Mouse (Mus musculus) heart, embryonic 11.5 days (tissue): Measurements from ENCODE around the gene Per3. TPM values are rescaled to one million over a fixed set of nuclear protein-coding genes. Genes with fewer than 3 reads are reported as not detected.

Experiments
- ATAC-seq: fragments of 200-750 bp; cut with Nextera tagmentation; replicated peaks from 2 replicates; pipeline ENCODE4 v1.8.0; 2017; ENCODE audit warnings: moderate library complexity; ENCODE audit not compliant: insufficient number of reproducible peaks, low FRiP score, low TSS enrichment
- H3K27ac ChIP-seq: fragments of 300-500 bp; sonication (generic); 2 replicates; pipeline ENCODE4 v1.5.1; 2014; ENCODE audit warnings: mild to moderate bottlenecking, low read depth, low read length
- H3K27me3 ChIP-seq: fragments of 300-500 bp; sonication (generic); 2 replicates; pipeline ENCODE4 v1.6.1; 2014; ENCODE audit warnings: mild to moderate bottlenecking, low read length, mixed read lengths; ENCODE audit not compliant: control insufficient read depth, insufficient read depth
- H3K36me3 ChIP-seq: fragments of 300-500 bp; sonication (generic); 2 replicates; pipeline ENCODE4 v1.6.1; 2014; ENCODE audit warnings: mild to moderate bottlenecking, low read length, moderate library complexity, mixed read lengths; ENCODE audit not compliant: control insufficient read depth, insufficient read depth
- H3K4me1 ChIP-seq: fragments of 300-500 bp; sonication (generic); 2 replicates; pipeline ENCODE4 v1.6.1; 2014; ENCODE audit warnings: low read length; ENCODE audit not compliant: control insufficient read depth, insufficient read depth
- H3K4me2 ChIP-seq: fragments of 300-500 bp; sonication (generic); 2 replicates; pipeline ENCODE4 v1.6.1; 2014; ENCODE audit warnings: mild to moderate bottlenecking, moderate library complexity
- H3K4me3 ChIP-seq: fragments of 300-500 bp; sonication (generic); 2 replicates; pipeline ENCODE4 v1.5.1; 2014; ENCODE audit warnings: low read depth, low read length
- H3K9ac ChIP-seq: fragments of 300-500 bp; sonication (generic); 2 replicates; pipeline ENCODE4 v1.6.1; 2014; ENCODE audit warnings: mild to moderate bottlenecking, low read depth, low read length, moderate library complexity
- H3K9me3 ChIP-seq: fragments of 300-500 bp; sonication (generic); replicated peaks from 2 replicates; pipeline ENCODE4 v1.6.1; 2016; ENCODE audit warnings: low read length; ENCODE audit not compliant: control insufficient read depth
- WGBS: fragments of 180-500 bp; shearing (Covaris S2); extraction: QIAGEN DNeasy Blood & Tissue Kit; methylation state at CpG from one replicate; pipeline ENCODE4 v1.1.7; 2014; ENCODE audit not compliant: insufficient replicate concordance; 5-methylcytosine and 5-hydroxymethylcytosine counted together
- polyA plus RNA-seq: library from polyadenylated mRNA; unstranded; fragments of >200 nt; fragmentation: Nextera tagmentation; extraction: Ambion mirVana; gene quantifications from 2 replicates; pipeline ENCODE4 v1.2.1, GENCODE M21; 2014

Gene Per3
- polyA plus RNA-seq, 1 experiment from 2014 or later, result 6.7 TPM

DNA sequence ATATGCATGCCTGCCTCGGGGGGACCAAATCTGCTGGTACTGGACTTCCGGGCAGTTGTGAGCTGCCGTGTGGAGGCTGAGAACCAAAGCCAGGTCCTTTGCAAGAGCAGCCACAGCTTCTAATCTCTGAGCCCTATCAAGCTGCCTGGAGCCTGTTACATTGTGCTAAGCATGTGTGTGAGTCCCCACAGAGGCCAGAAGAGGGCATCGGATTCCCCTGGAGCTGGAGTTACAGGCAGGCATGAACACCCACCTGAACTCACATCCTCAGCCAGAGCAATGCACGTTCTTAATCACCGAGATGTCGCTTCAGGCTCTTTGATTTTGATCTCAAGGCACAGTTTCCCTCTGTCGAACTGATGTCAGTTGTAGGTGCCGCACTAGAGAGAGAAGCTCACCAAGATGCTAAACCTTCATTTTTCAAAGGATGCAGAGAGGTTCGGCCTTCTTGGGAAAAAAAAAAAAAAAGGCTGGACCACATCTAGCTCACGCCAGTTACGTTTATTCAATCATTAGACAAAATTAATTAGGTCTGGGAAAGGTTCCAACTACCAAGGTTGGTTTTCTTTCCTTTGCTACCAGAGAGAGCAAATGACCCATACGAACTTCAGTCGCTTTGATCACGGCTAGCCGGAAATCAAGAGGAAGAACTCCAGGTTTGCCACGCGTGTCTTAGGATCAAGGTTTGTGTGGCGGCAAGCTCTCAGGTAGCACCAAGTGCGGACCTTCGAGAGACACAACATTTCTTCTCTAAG, 66.1 kb downstream of the Per3 start:
- no peaks in the 10 kb centered on the region for H3K36me3 ChIP-seq
- no peak for ATAC-seq
- no peak overlapping the region for H3K27ac ChIP-seq
- no peaks in the 10 kb centered on the region for H3K9me3 ChIP-seq
- no peak overlapping the region for H3K4me3 ChIP-seq
- WGBS, result 87% methylated on average over 21 of the region's 21 CpGs
- H3K9ac ChIP-seq, result no peak overlapping the region
- no peak overlapping the region for H3K4me2 ChIP-seq
- no peaks in the 10 kb centered on the region for H3K4me1 ChIP-seq
- H3K27me3 ChIP-seq, result no peaks in the 10 kb centered on the region

DNA sequence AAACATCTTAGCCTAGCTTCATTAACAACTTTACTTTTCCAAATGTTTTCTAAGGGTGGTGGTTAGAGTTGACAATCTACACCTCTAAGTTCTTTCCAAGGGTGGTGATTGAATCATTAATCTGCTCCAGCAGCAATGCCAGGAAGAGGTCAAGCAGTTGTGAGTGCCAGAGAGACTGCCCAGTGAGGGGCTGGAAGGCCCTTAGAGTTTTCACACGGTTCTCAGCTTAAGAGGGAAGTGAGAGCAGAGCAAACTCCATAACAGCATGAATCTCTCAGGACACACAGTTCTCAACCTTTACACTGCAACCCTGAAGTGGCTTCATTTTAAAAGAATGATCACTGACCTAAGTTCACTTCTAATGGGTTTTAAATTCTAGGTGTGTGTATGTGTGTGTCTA, 69.3 kb downstream of the Per3 start:
- Histone ChIP-seq H3K9me3 (no peaks in the 10 kb centered on the region), H3K4me3 (no peak overlapping the region), H3K36me3 (no peaks in the 10 kb centered on the region), H3K4me2 (no peak overlapping the region), H3K27ac (no peak overlapping the region), H3K27me3 (no peaks in the 10 kb centered on the region), H3K9ac (no peak overlapping the region), H3K4me1 (no peaks in the 10 kb centered on the region)
- ATAC-seq, result no peak
- WGBS, result 26% methylated on average over 1 of the region's 1 CpGs

DNA sequence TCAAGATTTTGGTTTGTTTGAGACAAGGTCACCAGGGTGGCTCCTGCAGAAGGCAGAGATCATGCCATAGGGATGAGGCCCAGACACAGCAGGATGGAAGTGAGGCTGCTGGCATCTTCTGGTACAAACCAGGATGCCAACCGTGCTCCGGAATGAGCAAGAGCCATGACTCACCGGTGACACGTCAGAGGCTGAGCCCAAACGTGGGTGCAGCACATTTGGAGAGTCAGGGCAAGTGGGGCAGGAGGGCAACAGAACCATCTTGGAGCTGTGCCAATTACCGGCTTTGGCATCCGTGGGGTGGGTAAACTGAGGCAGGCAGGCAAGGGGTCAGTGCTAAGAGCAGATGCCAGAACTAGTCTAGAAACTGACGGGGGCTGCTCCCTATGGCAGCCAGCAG, 71.2 kb downstream of the Per3 start:
- no peak overlapping the region for H3K4me2 ChIP-seq
- no peak for ATAC-seq
- 79% methylated on average over 8 of the region's 8 CpGs for WGBS
- no peaks in the 10 kb centered on the region for H3K4me1 ChIP-seq
- no peak overlapping the region for H3K27ac ChIP-seq
- no peaks in the 10 kb centered on the region for H3K36me3 ChIP-seq
- H3K9ac ChIP-seq, result no peak overlapping the region
- H3K4me3 ChIP-seq, result no peak overlapping the region
- no peaks in the 10 kb centered on the region for H3K27me3 ChIP-seq
- H3K9me3 ChIP-seq, result no peaks in the 10 kb centered on the region

DNA sequence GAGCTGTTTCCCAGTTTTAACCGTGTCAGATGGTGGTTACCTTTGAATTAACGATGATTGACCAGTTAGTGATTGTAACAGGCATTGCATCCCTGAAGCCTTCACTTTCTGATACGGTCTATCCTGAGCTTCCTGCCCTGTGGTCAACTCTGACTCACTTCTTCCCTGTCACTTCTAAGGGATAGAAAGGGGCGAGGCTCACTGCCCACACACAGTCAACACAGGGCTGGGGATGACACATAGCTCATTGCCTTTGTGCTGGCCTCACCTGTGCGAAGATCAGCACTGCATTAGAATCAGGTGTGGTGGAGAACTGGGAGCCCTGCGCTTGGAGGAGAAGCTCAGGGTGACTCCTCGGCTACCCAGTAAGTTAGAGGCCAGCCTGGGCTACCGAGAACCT, 75.5 kb downstream of the Per3 start:
- no peaks in the 10 kb centered on the region for H3K27me3 ChIP-seq
- no peak overlapping the region for H3K9ac ChIP-seq
- H3K4me2 ChIP-seq, result no peak overlapping the region
- H3K4me1 ChIP-seq, result no peaks in the 10 kb centered on the region
- ATAC-seq, result no peak
- WGBS, result 82% methylated on average over 8 of the region's 8 CpGs
- no peak overlapping the region for H3K4me3 ChIP-seq
- no peaks in the 10 kb centered on the region for H3K9me3 ChIP-seq
- H3K36me3 ChIP-seq, result no peaks in the 10 kb centered on the region
- H3K27ac ChIP-seq, result no peak overlapping the region

DNA sequence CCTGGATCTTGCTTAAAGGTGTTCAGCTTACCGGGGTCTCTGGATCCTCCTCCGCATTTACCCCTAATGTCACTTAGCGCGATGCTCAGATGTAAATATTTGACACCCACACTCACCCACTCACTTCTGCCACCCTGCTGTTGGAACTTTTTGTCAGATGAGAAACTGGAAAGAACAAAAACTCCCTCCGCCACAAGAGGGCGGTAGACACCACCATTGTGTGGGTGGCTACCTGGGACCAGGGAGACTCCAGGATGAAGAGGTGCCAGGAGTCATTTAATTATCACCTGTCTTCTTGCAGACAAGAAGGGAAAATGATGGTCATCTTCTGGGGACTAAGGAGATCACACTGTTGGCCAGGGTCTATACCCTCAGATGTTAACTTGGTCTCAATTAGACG, 77.9 kb downstream of the Per3 start:
- Histone ChIP-seq H3K36me3 (no peaks in the 10 kb centered on the region), H3K4me3 (no peak overlapping the region), H3K27ac (no peak overlapping the region), H3K9ac (no peak overlapping the region), H3K27me3 (no peaks in the 10 kb centered on the region), H3K4me1 (no peaks in the 10 kb centered on the region), H3K4me2 (no peak overlapping the region), H3K9me3 (no peaks in the 10 kb centered on the region)
- ATAC-seq, result no peak
- 14% methylated on average over 7 of the region's 7 CpGs for WGBS

DNA sequence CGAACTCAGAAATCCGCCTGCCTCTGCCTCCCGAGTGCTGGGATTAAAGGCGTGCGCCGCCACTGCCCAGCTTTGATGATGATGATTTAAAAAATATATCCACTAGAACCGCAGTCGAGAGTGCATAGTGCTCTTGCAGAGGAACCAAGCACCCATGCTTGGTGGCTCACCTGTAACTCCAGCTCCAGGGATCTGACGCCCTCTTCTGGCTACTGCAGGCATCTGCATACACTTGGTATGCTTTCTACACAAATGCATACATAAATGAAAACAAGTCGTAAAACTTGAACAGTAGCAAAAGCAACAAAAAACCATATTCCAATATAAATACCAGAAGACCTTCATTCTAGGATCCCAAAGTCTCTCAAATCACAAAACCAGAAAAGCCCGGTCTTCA, 78.9 kb downstream of the Per3 start:
- WGBS, result 65% methylated on average over 11 of the region's 11 CpGs
- no peak for ATAC-seq
- Histone ChIP-seq H3K9me3 (no peaks in the 10 kb centered on the region), H3K9ac (no peak overlapping the region), H3K27ac (no peak overlapping the region), H3K4me2 (no peak overlapping the region), H3K27me3 (no peaks in the 10 kb centered on the region), H3K36me3 (no peaks in the 10 kb centered on the region), H3K4me3 (no peak overlapping the region), H3K4me1 (no peaks in the 10 kb centered on the region)

DNA sequence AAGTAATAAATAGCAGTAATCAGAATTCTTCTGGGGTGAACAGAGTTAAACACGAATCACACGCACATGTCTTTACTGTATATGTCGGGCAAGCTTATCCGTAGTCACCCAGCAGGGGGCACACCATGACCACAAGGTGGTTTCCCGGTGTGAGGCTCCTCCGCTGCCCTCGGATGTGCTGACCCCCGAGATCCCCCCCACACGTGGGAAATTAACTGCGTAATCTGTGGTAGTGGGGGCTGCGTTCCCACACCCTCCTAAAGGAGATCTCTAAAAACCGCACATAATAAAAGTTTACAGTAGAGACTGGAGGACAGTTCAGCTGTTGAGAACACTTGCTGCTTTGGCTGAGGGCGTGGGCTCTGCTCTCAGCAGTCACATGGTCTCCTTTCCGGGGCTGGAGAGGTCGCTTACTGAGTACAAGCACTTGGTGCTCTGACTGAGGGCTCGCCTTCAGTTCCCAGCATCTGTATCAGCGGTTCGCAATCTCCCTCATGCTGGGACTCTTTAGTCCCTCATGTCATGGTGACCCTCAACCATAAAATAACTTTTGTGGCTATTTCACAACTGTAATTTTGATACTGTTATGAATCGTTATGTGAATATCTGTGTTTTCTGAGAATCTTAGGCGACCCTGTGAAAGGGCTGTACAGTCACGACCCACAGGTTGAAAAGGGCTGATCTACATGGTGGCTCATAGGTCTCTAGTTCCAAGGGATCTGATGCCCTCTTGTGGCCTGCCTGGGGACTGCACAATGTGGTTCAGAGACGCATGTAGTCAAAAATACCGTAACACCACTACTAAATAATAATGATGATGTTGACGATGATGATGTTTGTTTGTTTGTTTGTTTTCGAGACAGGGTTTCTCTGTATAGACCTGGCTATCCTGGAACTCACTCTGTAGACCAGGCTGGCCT, 79.6 kb downstream of the Per3 start:
- ATAC-seq, result 0 out of 2 replicates have a peak, but pooled peaks have one; percentile 26

DNA sequence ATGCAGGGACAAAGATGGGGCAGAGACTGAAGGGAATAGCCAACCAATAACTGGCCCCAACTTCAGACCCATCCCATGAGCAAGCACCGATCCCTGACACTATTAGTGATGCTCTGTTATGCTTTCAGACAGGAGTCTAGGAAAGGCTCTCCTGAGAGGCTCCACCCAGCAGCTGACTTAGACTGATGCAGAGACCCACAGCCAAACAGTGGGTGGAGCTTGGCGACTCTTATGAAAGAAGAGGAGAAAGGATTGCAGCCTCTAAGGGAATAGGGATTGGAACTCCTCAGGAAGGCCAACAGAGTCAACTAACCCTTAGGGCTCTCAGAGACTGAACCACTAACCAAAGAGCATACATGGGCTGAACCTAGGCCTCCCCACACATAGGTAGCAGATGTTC, 80.8 kb downstream of the Per3 start:
- Histone ChIP-seq H3K27ac (no peak overlapping the region), H3K36me3 (no peaks in the 10 kb centered on the region), H3K4me2 (no peak overlapping the region), H3K4me1 (no peaks in the 10 kb centered on the region), H3K4me3 (no peak overlapping the region), H3K27me3 (no peaks in the 10 kb centered on the region), H3K9me3 (no peaks in the 10 kb centered on the region), H3K9ac (no peak overlapping the region)
- ATAC-seq, result no peak
- 75% methylated on average over 2 of the region's 2 CpGs for WGBS

More for the DNA sequence above, 79.6 kb downstream of the Per3 start:
- Histone ChIP-seq H3K4me1 (no peaks in the 10 kb centered on the region), H3K36me3 (no peaks in the 10 kb centered on the region), H3K4me3 (peak overlapping the region; percentile 26), H3K27me3 (no peaks in the 10 kb centered on the region), H3K27ac (no peak overlapping the region), H3K9ac (no peak overlapping the region), H3K9me3 (no peaks in the 10 kb centered on the region), H3K4me2 (peak overlapping the region; percentile 65)
- WGBS, result 12% methylated on average over 25 of the region's 25 CpGs
